Mouse (Mus musculus): ENCODE results near the gene Lta.
A peak's percentile ranks its signal among the peaks of the same experiment; 100 is the strongest.

Lta gene

GRCm38 (mm10) chr17:35204494-35205379 is at the start of gene Lta:
Lta (minus strand) TSS chr17:35205351.
- DNase-seq = no peak

- DNase-seq = peak; percentile 41
Observed at GRCm38 (mm10) chr17:35254241-35255098, 49.3 kb upstream of the Lta start.

GRCm38 (mm10) chr17:35253293-35254093 is 48.3 kb upstream of the Lta start:
- no peak for DNase-seq

- DNase-seq = peak; percentile 37
Observed at GRCm38 (mm10) chr17:35252619-35253292, 47.6 kb upstream of the Lta start.

- DNase-seq = no peak
Observed at GRCm38 (mm10) chr17:35251981-35252380, 46.8 kb upstream of the Lta start.

- DNase-seq = peak; percentile 40
Observed at GRCm38 (mm10) chr17:35251162-35251719, 46.1 kb upstream of the Lta start.

- peak; percentile 12 for DNase-seq
Observed at GRCm38 (mm10) chr17:35250348-35251120, 45.4 kb upstream of the Lta start.

GRCm38 (mm10) chr17:35249451-35250197 is 44.5 kb upstream of the Lta start:
- peak; percentile 12 for DNase-seq

GRCm38 (mm10) chr17:35248986-35249385 is 43.8 kb upstream of the Lta start:
- peak; percentile 13 for DNase-seq

- peak; percentile 13 for DNase-seq
Observed at GRCm38 (mm10) chr17:35247144-35247543, 42.0 kb upstream of the Lta start.

GRCm38 (mm10) chr17:35245731-35246623 is 40.8 kb upstream of the Lta start:
- DNase-seq = peak; percentile 22

- peak; percentile 15 for DNase-seq
Observed at GRCm38 (mm10) chr17:35244999-35245398, 39.8 kb upstream of the Lta start.

- peak; percentile 72 for DNase-seq
Observed at GRCm38 (mm10) chr17:35243086-35243485, 37.9 kb upstream of the Lta start.

GRCm38 (mm10) chr17:35242015-35242941 is 37.1 kb upstream of the Lta start:
- DNase-seq = peak; percentile 65

GRCm38 (mm10) chr17:35241305-35242014 is 36.3 kb upstream of the Lta start, which contains the start of gene Ddx39b:
Ddx39b (plus strand) TSS chr17:35241746.
- DNase-seq = peak; percentile 97

GRCm38 (mm10) chr17:35240384-35241304 is 35.5 kb upstream of the Lta start:
- peak; percentile 68 for DNase-seq

Measured in cerebellum, adult 11-12 months (tissue).